Mouse (Mus musculus) bone marrow macrophage, adult 2 months (primary cell): Measurements from ENCODE around the gene Ripor2. TPM values are rescaled to one million over a fixed set of nuclear protein-coding genes. Genes with fewer than 3 reads are reported as not detected.

Experiments used
- H3K27ac ChIP-seq: 2 replicates; pipeline ENCODE4 v1.5.1; 2012; ENCODE audit warnings: low read depth, low read length; ENCODE audit not compliant: insufficient read depth
- H3K4me1 ChIP-seq: 2 replicates; pipeline ENCODE4 v1.6.1; 2012; ENCODE audit warnings: low read length; ENCODE audit not compliant: control insufficient read depth, insufficient read depth
- H3K4me3 ChIP-seq: 2 replicates; pipeline ENCODE4 v1.5.1; 2012; ENCODE audit warnings: mild to moderate bottlenecking, low read length, moderate library complexity; ENCODE audit not compliant: insufficient read depth
- CTCF ChIP-seq: IDR thresholded peaks from 2 replicates; pipeline ENCODE4 v1.5.1; 2012; ENCODE audit warnings: low read depth, mild to moderate bottlenecking, low read length, moderate library complexity
- POLR2A ChIP-seq: IDR thresholded peaks from 2 replicates; pipeline ENCODE4 v1.6.1; 2012; ENCODE audit warnings: mild to moderate bottlenecking, low read depth, low read length, borderline replicate concordance
- polyA plus RNA-seq: library from polyadenylated mRNA; stranded (reverse); fragments of >200 nt; gene quantifications from 2 replicates; pipeline ENCODE4 v1.2.4, GENCODE M21; 2012; ENCODE audit not compliant: missing spikeins, insufficient read depth, insufficient read length

The Ripor2 gene
- 0.46 and 1.2 TPM in 2 replicates for polyA plus RNA-seq

- H3K4me3 ChIP-seq, result no peak within 1 kb of the TSS
- no peak within 1 kb of the TSS for H3K27ac ChIP-seq
- no peak for TF ChIP-seq CTCF
- no peak for TF ChIP-seq POLR2A
- H3K4me1 ChIP-seq, result peaks cover under 1% of the 10 kb centered on the region; the same call in 1 of the 2 replicates
Observed at GRCm38 (mm10) chr13:24581833-24582232, at the start of gene Ripor2. Ripor2 (plus strand) TSS chr13:24582189.

- TF ChIP-seq CTCF (no peak), POLR2A (no peak)
- Histone ChIP-seq H3K27ac (no peak overlapping the region), H3K4me1 (no peaks in the 10 kb centered on the region), H3K4me3 (no peak overlapping the region)
Observed at GRCm38 (mm10) chr13:24536531-24537167, 45.3 kb upstream of the Ripor2 start.

GRCm38 (mm10) chr13:24538012-24538411, 44.0 kb upstream of the Ripor2 start:
- Histone ChIP-seq H3K27ac (no peak overlapping the region), H3K4me3 (no peak overlapping the region), H3K4me1 (no peaks in the 10 kb centered on the region)
- no peak for TF ChIP-seq POLR2A
- no peak for TF ChIP-seq CTCF

DNA sequence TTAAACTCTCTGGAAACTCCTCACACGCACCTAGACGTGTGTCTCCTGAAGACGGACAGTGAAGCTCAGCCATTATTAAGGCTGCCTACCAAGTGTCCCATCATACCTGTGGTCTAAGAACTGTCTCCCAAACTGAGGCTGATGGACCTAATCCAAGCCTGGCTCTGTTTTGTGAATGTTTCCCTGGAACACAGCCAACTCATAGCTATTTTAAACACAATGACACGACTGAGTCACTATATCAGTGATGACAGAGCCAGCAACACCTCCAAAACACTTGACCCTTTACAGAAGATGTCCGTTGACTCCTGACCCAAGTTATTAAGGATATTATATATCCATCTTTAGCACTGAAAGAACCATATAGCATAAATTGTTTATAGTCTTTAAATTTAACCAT, 43.0 kb upstream of the Ripor2 start:
- no peaks in the 10 kb centered on the region for H3K4me1 ChIP-seq
- no peak overlapping the region for H3K27ac ChIP-seq
- TF ChIP-seq CTCF, result no peak
- H3K4me3 ChIP-seq, result no peak overlapping the region

DNA sequence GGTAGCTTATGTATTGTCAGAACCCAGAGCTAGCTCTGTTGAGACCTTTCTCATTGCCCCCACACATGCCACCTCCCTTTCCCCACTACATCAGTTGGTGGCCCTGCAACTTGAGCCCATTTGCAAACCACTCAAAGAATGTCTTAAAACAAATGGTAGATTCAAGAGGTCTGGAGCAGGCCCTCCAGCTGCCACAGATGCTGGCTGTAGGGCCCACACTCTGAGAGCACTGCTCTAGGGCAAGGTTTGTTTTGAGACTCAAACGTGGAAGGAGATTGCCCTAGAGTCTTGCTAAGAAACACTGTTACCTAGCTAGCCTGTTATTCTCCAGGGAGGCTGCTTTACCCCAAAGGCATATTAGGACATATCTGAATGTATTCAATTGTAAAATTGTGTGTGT, 36.3 kb upstream of the Ripor2 start:
- Histone ChIP-seq H3K4me3 (no peak overlapping the region), H3K4me1 (no peaks in the 10 kb centered on the region), H3K27ac (no peak overlapping the region)
- TF ChIP-seq POLR2A (no peak), CTCF (no peak)

DNA sequence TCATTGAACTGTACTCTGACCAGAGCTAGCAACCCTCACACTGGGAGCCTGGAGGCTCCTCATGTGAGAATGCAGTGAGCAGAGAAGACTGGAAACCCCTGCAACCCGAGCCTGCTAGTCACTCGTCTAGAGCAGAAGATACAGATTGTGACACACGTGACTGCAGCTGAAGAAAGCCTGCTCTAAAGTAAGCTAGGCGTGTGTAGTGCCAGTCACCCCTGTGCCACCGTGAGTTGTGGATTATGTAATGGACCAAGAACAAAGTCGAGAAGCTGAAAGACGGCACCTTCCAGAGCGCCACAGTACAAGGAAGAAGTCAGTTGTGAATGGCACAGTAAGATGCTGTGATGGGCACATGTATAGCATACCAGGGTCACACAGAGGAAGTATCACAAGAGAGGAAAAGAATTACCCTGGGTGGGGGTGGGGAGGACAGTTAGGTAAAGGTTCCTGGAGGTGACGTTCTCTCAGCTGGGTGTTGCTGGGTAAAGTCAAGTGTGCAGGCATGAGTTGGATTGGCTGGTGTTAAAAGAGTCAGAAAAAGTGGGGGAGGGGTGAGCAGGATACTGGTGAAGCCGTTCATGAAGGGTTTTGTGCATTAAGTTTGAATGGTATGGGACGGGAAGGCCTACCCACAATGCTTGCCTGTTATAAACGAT, 35.1 kb upstream of the Ripor2 start:
- Histone ChIP-seq H3K4me3 (no peak overlapping the region), H3K27ac (no peak overlapping the region), H3K4me1 (no peaks in the 10 kb centered on the region)
- TF ChIP-seq CTCF, result no peak
- no peak for TF ChIP-seq POLR2A

DNA sequence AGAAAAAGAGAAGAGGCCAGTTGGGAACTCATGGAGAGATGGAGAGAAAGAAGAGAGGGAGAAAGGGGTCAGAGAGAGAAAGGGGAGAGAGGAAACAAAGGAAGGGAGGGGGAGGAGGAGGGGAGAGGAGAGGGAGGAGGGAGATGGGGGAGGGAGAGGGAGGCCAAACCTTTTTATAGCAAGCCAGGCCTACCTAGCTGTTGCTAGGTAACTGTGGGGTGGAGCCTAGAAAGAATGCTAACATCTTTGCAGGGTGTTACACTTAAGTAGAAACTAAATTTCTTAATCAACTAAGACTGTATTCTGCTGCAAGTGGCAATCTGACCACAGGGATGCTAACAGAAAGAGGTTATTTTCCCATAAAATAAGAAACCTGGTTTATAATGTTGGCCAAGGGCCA, 33.1 kb upstream of the Ripor2 start:
- Histone ChIP-seq H3K27ac (no peak overlapping the region), H3K4me3 (no peak overlapping the region), H3K4me1 (no peaks in the 10 kb centered on the region)
- TF ChIP-seq POLR2A (no peak), CTCF (no peak)

DNA sequence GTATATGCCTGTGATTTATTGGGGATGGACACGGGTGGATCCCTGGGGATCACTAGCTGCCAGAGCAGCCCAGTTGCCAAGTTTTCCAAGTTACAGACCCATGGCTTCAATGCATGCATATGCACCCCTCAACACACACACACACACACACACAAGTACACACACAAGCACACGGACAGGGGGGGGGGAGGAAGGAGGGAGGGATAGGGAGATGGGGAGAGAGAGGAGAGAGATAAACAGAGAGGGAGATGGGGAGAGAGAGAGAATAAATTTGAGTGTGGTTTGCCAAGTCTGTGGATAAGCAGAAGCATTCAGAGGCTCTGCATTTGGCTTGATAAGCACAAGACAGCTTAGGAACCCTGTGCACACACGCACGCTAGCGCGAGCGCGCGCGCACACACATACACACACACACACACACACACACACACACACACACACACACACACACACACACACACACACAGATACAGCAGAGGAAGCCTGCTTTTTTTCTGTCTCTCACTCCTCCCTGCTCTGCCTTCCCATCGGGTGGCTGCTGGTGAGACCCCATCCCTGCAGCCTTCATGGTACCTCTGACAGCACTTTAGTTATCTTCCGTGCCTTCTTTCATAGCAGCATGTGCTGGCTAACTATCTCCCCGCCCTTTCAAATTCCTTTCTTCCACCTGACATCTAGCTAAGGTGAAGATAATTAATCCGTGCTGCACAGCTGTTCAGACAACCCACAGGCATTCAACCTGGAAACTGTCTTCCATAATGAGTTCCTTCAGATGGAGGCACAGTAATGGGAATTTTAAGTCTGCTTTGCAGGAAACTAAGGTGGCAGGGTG, 30.7 kb upstream of the Ripor2 start:
- H3K4me3 ChIP-seq, result no peak overlapping the region
- no peaks in the 10 kb centered on the region for H3K4me1 ChIP-seq
- no peak for TF ChIP-seq POLR2A
- no peak for TF ChIP-seq CTCF
- no peak overlapping the region for H3K27ac ChIP-seq

- Histone ChIP-seq H3K27ac (no peak overlapping the region), H3K4me3 (no peak overlapping the region), H3K4me1 (no peaks in the 10 kb centered on the region)
- TF ChIP-seq POLR2A (no peak), CTCF (no peak)
Observed at GRCm38 (mm10) chr13:24552039-24552438, 29.9 kb upstream of the Ripor2 start.

- Histone ChIP-seq H3K4me3 (no peak overlapping the region), H3K4me1 (no peaks in the 10 kb centered on the region), H3K27ac (no peak overlapping the region)
- TF ChIP-seq POLR2A (no peak), CTCF (no peak)
Observed at GRCm38 (mm10) chr13:24561391-24561790, 20.6 kb upstream of the Ripor2 start.
